Mouse (Mus musculus) MEL (cell line): Measurements from ENCODE around the gene Gm49394.

Experiments used
- BHLHE40 ChIP-seq: IDR thresholded peaks from 2 replicates; pipeline ENCODE4 v1.6.1; 2012; ENCODE audit warnings: low read depth, mild to moderate bottlenecking, inconsistent platforms, low read length, improper control_type of control experiment, borderline replicate concordance
- CTCF ChIP-seq, 3 experiments: IDR thresholded peaks in 2 of 3; conservative IDR thresholded peaks in 1 of 3; 2 replicates each; pipeline ENCODE4 v1.5.1; 2011 to 2012; ENCODE audit warnings: low read length in 3 of 3, low read depth in 2 of 3, mild to moderate bottlenecking in 2 of 3, improper control_type of control experiment in 1 of 3, inconsistent platforms in 1 of 3, mixed read lengths in 1 of 3, moderate library complexity in 1 of 3; ENCODE audit not compliant: control insufficient read depth in 1 of 3, insufficient read depth in 1 of 3, poor library complexity in 1 of 3, severe bottlenecking in 1 of 3
- E2F4 ChIP-seq: IDR thresholded peaks from 2 replicates; pipeline ENCODE4 v1.6.1; 2011; ENCODE audit warnings: low read depth, low read length, improper control_type of control experiment, borderline replicate concordance
- EP300 ChIP-seq, 2 experiments: IDR thresholded peaks; 2 replicates each; pipeline ENCODE4 v1.6.1; 2011; ENCODE audit warnings: improper control_type of control experiment in 2 of 2, low read length in 2 of 2, low read depth in 1 of 2, mild to moderate bottlenecking in 1 of 2
- GATA1 ChIP-seq: IDR thresholded peaks from 2 replicates; pipeline ENCODE4 v1.6.1; 2011; ENCODE audit warnings: low read depth, low read length, improper control_type of control experiment
- HCFC1 ChIP-seq: IDR thresholded peaks from 2 replicates; pipeline ENCODE4 v1.6.1; 2012; ENCODE audit warnings: low read depth, mild to moderate bottlenecking, inconsistent platforms, low read length, improper control_type of control experiment, moderate library complexity
- MAX ChIP-seq: IDR thresholded peaks from 2 replicates; pipeline ENCODE4 v1.6.1; 2011; ENCODE audit warnings: low read length, improper control_type of control experiment
- MYB ChIP-seq: IDR thresholded peaks from 2 replicates; pipeline ENCODE4 v1.6.1; 2011; ENCODE audit warnings: mild to moderate bottlenecking, low read depth, low read length, improper control_type of control experiment
- MYC ChIP-seq: IDR thresholded peaks from 2 replicates; pipeline ENCODE4 v1.6.1; 2011; ENCODE audit warnings: low read depth, mild to moderate bottlenecking, low read length, improper control_type of control experiment, moderate library complexity
- POLR2A ChIP-seq, 2 experiments: IDR thresholded peaks; 2 replicates each; pipeline ENCODE4 v1.6.1; 2011 to 2012; ENCODE audit warnings: low read length in 2 of 2, mild to moderate bottlenecking in 2 of 2, control low read depth in 1 of 2, improper control_type of control experiment in 1 of 2, low read depth in 1 of 2, moderate library complexity in 1 of 2; ENCODE audit not compliant: control insufficient read depth in 1 of 2, insufficient read depth in 1 of 2, poor library complexity in 1 of 2
- TBP ChIP-seq: IDR thresholded peaks from 2 replicates; pipeline ENCODE4 v1.8.0; 2011; ENCODE audit warnings: low read depth, low read length, improper control_type of control experiment
- USF1 ChIP-seq: IDR thresholded peaks from 2 replicates; pipeline ENCODE4 v1.6.1; 2014; ENCODE audit warnings: low read depth, mild to moderate bottlenecking, inconsistent platforms, low read length, improper control_type of control experiment, moderate library complexity
- ZC3H11A ChIP-seq: IDR thresholded peaks from 2 replicates; pipeline ENCODE4 v1.6.1; 2012; ENCODE audit warnings: low read depth, mild to moderate bottlenecking, inconsistent platforms, low read length, improper control_type of control experiment
- ZMIZ1 ChIP-seq: IDR thresholded peaks from 2 replicates; pipeline ENCODE4 v1.6.1; 2012; ENCODE audit warnings: low read depth, mild to moderate bottlenecking, inconsistent platforms, low read length, improper control_type of control experiment, moderate library complexity

DNA sequence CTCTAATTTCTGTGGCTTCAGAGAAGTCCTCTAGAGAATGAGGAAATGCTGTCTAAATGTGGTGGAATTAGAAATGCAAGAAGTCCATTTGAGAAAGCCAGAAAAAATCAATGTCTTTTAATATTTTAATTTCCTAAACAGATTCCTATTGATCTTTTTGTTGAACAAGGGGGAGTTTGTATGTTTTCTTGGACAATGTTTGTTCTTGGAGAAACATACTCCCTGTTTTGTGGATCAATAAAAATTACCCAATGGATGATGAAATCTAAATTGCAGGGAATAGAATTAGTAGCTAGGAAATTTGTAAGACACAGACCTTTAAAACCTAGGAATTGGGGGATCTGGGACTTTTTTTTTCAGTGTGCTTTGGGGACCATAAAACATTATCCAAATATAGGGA is 7.9 kb downstream of the Gm49394 start:
- TF ChIP-seq USF1, result no peak
- no peak for TF ChIP-seq BHLHE40
- TF ChIP-seq EP300 (IDR thresholded peaks at IDR 0.05; ENCODE audit: low read depth in 1 of 2, low read length in 2 of 2), result no peak
- TF ChIP-seq MYB, result no peak
- TF ChIP-seq GATA1, result no peak
- TF ChIP-seq POLR2A (IDR thresholded peaks at IDR 0.05; ENCODE audit: control insufficient read depth in 1 of 2, insufficient read depth in 1 of 2, low read depth in 1 of 2, low read length in 2 of 2, poor library complexity in 1 of 2), result no peak
- no peak for TF ChIP-seq MYC
- no peak for TF ChIP-seq CTCF (IDR thresholded peaks at IDR 0.05 in 2 of 3, conservative IDR thresholded peaks at IDR 0.05 in 1 of 3; ENCODE audit: control insufficient read depth in 1 of 3, insufficient read depth in 1 of 3, low read depth in 2 of 3, low read length in 3 of 3, poor library complexity in 1 of 3, severe bottlenecking in 1 of 3)
- TF ChIP-seq MAX, result no peak
- TF ChIP-seq ZMIZ1, result no peak
- no peak for TF ChIP-seq TBP
- TF ChIP-seq ZC3H11A, result no peak
- no peak for TF ChIP-seq HCFC1
- no peak for TF ChIP-seq E2F4
